Mouse (Mus musculus) mature B cell (primary cell): Measurements from ENCODE around the gene Cops9.

ENCODE experiments used
- in situ Hi-C: fragments of 300-500 bp; cut with MboI; formaldehyde crosslinking; loops from 2 replicates; pipeline ENCODE4 v1.14.3; 2019

Gene Cops9

DNA sequence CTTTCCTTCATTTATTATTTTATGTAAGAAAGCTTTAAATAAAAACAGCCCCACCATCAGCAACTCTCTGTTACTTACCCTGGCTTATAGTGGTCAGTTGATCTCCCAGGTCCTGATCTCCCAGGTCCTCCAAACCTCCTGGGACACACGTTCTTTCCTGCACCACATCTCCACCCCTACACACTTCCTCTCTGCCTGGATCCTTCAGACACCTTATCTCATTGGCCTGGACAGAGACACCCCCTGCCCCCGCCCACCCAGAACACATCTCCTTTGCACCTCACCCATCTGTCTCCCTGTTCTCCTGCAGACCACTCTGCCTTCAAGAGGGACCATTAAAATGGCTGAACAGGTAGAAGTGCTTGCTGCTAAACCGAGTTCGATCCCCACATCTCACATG, 5.2 kb upstream of the Cops9 start:
- in situ Hi-C loops: loop anchor here (10.0 to 25.0 kb wide), 2 partner anchors 172 to 1110 kb away; partner anchors contain the start of genes Asb1 and Ndufa10

DNA sequence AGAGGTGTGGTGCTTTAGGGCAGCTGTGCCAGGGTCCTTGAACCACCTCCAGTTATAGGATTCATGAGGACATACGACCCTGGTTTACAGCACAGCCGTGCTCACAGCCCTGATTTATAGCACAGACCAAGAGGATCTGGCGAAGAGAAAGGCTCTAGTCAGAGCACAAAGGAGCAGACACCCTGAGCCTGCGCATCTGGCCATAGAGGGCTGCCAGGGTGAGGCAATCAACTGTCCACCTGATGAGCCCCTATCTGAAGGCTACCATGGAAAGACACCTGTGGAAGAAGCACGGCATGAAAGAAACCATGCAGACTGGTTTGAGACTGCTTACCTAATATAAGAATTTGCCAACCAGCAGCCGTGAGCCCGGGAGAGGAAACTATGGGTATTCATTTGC, 4.8 kb upstream of the Cops9 start:
- in situ Hi-C loops: loop anchor here (10.0 to 25.0 kb wide), 2 partner anchors 172 to 1109 kb away; partner anchors contain the start of genes Asb1 and Ndufa10

DNA sequence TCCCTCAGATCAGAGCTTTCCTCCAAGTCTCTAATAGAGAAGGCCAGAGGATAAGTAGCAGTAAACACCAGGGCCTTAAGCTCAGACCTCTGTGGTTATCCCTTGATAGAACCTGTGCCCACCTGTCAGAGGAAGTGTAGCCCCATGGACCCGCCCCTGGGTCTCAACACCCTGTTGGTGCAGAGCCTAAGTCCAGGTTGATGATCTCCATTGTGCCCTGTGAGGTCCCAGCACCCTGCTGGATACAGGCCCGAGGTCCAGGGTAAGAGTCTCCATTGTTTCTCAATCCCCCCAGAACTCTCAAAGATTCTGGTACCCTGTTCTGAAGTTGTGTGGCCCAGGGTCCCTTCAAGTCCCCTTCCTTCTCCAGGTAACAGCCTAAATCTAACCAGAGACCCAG, 4.3 kb upstream of the Cops9 start:
- in situ Hi-C loops: loop anchor here (10.0 to 25.0 kb wide), 2 partner anchors 171 to 1109 kb away; partner anchors contain the start of genes Asb1 and Ndufa10

DNA sequence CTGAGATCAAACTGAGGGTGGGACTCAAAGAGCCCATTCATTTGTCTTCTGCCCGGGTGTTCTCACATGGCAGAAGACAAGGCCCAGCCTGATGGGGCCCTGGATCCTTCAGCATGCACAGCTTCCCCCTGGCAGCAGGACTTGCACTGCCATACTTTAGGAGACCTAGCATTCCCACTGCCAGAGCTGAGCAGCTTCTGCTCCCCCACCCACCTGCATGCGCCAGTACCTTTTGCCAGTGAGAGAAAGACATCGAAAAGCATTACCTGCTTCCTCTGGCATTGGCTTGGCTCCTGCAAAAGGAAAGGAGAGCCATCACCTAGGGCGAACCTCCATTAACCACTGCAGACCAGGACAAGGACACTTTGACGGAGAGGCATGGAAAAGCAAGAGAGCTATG, 3.1 kb upstream of the Cops9 start:
- in situ Hi-C loops: loop anchor here (10.0 to 25.0 kb wide), 2 partner anchors 170 to 1108 kb away; partner anchors contain the start of genes Asb1 and Ndufa10

DNA sequence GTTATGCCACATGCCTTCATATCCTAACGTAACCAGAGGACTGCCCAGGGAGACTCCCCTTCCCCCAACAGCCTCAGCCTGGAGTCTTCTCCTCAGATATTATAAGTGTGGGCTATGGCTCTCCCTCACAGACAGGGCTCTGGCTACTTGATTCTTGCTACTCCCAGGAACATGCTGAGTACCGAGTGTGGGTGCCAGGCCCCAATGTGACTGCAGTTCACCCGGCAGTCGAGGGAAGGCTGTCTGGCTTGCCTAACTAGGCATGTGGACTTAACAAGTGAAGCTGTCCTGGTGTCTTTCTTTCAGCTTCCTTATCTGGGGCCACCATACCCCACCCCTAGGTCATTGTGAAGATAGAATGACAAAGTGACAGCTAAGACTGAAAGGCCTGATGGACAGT, 1.9 kb upstream of the Cops9 start:
- in situ Hi-C loops: loop anchor here (10.0 to 25.0 kb wide), 2 partner anchors 169 to 1106 kb away; partner anchors contain the start of genes Asb1 and Ndufa10

DNA sequence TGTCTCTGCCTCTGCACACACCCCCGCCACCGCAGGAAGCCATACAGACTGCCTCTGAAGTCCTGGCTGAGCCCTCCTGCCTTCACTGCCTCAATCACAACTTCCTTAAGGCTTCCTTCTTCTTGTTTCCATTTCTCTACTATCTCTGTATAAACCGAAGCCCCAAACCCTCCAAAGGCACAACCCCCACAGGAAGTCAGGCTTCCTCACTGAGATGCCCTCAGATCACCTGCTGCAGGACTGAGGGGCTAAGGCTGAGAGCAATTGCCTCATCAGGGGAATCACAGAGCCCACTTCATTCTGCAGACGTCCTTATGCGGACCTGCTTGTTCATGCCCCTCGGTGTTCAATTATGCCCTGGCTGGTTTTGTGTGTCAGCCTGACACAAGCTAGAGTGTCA, 1.4 kb downstream of the Cops9 start:
- in situ Hi-C loops: loop anchor here (10.0 to 25.0 kb wide), 2 partner anchors 166 to 1103 kb away; partner anchors contain the start of genes Asb1 and Ndufa10

DNA sequence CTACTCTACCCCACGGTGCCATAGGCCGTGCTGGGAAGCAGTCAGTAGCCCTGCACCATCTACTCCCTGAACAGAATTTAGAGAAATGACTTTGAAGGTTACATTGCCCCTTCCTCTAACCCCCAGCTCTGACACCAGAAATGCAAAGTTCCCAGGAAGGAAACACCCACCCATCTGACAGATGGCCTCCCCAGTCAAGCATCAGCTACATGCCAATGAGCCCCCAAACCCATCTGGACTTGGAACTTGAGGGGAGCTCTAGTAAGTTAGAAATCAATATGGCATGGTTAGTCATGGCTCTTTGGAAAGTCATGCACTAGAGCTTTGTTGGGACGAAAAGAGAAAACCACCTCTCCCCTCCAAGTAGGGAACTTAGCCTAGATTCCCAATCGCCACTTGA, 3.0 kb downstream of the Cops9 start:
- in situ Hi-C loops: loop anchor here (25.0 kb wide), 1 partner anchor 1101 kb away; the partner anchor contains the start of gene Asb1

DNA sequence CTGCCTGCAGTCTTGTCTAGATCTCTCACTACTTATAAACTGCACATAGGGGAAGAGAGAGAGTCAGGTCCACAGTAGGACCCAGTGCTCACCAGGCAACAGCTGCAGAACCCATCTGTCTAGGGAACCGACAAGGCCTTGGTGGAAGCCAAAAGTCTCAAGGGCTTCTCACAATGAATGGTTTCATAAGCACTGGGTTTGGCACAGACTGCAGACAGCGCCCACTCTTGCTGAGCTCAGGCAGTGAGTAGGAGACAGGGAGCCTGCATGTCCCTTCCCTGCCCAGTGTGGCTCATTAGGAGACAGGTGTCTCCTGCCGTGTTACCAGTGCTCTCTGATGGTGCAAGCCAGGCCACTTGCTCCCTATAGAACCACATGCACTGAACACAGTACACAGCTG, 3.6 kb downstream of the Cops9 start:
- in situ Hi-C loops: loop anchor here (25.0 kb wide), 1 partner anchor 1101 kb away; the partner anchor contains the start of gene Asb1

DNA sequence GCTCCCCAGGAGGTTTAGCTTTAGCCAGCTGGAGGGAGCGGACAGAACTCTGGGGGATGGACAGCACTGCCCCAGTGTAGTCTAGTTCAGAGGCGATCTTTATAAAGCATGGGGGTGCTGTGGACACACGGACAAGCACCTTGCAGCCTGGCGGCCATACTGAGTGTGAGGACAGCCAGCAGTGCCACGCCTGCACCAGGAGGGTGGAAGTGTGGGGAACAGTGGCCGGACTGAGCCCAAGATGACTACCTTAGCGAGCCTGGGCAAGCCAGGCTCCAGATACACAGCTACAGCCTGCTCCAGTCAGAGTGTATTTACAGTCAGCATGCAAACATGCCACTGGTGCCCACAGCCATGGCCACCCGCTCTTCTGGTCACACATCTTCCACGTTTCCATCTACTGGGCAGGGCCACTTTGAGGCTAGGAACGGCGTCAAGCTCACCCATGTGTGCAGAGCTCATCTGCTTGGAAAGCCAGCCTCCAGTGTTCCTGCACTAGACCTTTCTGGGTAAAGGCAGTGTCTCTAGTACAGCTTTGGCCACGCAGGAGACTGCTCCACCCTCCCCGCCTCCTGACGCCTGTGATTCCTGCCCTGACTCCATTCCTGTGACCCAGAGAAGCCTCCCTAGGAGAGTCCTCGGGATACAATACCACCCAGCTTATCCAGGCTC, 4.1 kb downstream of the Cops9 start:
- in situ Hi-C loops: loop anchor here (25.0 kb wide), 1 partner anchor 1100 kb away; the partner anchor contains the start of gene Asb1

DNA sequence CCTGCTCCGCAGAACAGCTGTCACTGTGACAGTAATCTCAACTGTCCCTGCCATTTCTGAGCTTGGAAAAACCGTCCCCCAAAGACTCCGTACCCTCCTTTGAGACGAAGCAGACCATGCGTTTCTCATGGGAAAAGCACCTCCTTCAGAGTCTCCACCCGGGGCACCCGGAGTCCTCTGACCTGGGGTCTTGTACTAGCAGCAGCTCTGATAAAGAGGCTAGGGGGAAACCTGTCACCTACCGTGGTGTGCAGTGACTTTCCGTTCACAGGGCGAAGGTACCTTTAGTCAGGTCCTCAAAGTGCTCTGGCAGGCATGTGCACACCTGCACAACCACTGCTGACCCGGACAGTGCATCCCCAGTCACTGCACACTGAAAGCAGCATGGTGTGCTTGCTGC, 5.1 kb downstream of the Cops9 start:
- in situ Hi-C loops: loop anchor here (25.0 kb wide), 1 partner anchor 1099 kb away; the partner anchor contains the start of gene Asb1

DNA sequence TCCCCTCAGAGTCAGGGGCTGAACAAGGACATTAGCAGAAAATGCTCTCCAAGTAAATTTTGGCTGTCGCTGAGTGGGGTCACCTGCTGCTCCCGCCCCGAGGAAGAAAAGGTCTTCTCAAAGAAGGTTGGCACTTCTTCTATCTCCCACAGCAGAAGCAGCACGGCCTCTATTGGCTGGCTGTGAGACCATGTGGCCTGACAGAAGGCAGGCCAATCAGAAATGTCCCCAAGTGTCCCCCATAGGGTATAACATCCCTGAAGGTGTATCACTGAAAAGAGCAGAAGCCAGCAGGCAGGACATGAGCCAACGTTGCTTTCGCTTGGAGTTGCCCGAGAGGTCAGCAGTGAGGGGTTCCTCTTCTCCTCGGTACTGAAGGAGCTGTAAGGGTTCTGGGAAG, 5.8 kb downstream of the Cops9 start:
- in situ Hi-C loops: loop anchor here (25.0 kb wide), 1 partner anchor 1099 kb away; the partner anchor contains the start of gene Asb1

DNA sequence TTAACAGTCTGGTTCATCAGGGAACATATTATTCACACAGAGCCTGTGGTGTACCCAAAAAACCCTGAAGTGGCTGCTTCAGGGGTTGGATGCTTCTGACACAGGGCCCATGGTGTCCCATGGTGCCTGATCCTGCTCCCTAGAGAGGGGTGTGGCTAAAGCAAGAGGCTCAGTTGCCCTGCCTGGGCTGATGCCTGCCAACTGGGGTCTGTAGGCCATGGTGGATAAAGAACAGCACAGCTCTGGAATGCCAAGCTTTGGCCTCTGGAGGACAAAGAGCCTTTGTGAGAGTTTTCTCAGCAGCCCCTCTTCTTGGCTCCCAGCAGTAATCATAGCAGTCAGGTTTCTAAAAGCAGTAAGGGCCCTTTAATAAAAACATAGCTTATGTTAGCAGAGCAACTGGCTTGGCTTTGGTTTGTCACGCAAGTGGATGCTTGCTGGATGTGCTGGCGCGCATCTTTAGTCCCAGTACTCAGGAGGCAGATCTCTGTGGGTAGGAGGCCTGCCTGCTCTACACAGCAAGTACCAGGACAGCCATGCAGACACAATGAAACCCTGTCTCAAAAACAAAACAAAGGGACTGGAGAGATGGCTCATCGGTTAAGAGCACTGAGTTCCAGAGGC, 6.7 kb downstream of the Cops9 start:
- in situ Hi-C loops: loop anchor here (25.0 kb wide), 1 partner anchor 1098 kb away; the partner anchor contains the start of gene Asb1

DNA sequence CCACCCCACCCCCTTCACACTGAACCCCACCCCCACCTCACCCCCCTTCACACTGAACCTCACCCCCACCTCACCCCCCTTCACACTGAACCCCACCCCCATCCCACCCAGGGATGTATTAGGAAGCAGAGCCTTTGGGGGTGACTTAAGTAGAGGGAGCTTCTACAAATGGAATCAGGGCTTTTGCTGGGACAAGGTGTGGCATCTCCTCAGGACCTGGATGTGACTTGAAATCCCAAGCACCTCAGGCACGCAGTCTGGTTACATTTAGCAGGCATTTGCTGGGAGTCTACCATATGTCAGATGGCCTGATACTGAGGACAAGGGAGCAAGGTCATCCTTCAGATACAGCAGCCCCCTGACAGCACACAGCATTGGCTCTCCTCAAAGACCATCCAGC, 7.2 kb downstream of the Cops9 start:
- in situ Hi-C loops: loop anchor here (25.0 kb wide), 1 partner anchor 1097 kb away; the partner anchor contains the start of gene Asb1

DNA sequence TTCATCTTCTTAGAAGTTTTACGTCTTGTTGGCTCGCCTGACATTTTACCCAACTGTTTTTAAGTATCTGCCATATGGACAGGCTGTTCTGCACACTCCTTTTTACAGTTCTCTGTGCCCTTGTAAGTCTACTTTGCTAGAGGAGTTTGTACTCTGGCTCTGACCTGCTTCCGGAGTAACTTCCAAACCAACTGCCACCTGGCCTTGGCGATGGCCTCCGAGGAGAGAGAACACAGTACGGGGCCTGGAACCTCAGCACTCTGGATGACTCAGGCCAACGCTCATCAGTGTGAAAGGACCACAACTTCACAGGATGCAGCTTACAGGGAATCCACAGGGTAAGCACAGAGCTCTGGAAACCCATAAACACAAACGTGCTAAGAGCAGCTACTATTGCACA, 8.1 kb downstream of the Cops9 start:
- in situ Hi-C loops: loop anchor here (25.0 kb wide), 1 partner anchor 1096 kb away; the partner anchor contains the start of gene Asb1

DNA sequence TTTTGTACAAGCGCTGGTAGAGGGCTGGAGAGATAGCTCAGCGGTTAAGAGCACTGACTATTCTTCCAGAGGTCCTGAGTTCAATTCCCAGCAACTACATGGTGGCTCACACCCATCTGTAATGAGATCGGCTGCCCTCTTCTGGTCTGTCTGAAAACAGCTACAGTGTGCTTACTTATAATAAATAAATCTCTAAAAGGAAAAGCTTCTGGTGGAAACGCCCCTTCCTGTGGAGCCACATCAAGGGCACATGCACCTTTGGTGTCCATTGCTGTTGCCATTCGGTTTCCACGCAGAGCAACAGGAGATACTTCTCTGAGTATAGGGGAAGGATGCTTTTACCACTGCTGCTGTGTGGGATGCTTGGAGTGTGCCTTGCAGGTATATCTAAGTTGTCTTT, 8.8 kb downstream of the Cops9 start:
- in situ Hi-C loops: loop anchor here (25.0 kb wide), 1 partner anchor 1096 kb away; the partner anchor contains the start of gene Asb1

DNA sequence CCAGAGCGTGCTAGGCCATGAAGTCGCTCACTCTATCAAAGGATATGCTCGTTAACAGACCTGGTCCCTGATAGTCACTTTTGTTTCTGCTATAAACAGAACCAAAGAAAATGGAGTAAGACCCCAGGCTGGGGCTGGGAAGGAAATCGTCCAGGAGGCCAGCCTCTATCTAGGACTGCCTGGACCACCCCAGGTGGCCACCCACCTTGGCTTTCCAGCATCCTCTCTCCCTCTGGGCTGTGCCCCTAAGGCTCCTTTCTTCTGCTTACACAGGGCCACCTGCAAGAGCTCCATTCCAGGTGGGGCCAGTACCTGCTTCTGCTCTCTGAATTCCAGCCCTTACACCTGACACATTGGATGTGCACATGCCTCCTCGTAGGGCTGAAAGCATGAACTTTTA, 9.6 kb downstream of the Cops9 start:
- in situ Hi-C loops: loop anchor here (25.0 kb wide), 1 partner anchor 1095 kb away; the partner anchor contains the start of gene Asb1

DNA sequence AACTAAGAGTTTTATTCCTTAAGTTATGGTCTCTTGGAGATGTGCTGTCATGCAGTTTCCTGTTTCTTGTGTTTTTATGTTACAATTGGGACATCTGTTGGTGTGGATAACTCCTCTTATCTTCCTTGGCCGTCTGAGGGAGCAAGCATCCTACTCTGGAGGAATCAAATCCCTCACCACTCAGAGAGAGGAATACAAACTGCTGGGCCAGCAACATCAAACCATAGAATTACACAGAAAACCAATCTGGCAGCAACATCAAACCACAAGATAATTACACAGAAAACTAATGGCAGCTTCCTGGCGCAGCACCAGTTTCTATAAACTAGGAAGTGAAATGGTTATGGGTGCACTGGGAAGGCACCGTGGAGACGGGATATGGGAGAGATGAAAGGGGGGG, 13.6 kb downstream of the Cops9 start:
- in situ Hi-C loops: loop anchor here (25.0 kb wide), 1 partner anchor 1091 kb away; the partner anchor contains the start of gene Asb1

DNA sequence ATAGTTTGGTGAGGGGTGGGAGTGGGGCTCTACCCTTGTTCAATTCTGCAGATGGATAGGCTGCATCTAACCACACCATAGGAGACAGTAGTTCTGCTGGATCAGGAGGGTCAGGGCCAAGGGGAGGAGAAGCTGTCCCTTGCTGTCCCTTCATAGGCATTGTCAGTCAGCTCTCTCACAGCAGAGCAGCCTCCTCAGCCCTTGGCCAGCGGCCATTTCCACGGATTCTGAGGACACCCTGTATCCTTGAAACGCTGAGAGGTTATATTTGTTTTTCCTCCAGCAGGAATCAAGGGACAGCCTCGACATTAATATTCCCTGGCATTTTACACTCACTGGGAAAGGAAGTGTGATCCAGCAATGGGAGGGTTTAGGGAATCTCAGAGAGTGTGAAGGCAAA, 23.4 kb downstream of the Cops9 start:
- in situ Hi-C loops: loop anchor here (25.0 kb wide), 1 partner anchor 706 kb away; no protein-coding TSS in a partner anchor

DNA sequence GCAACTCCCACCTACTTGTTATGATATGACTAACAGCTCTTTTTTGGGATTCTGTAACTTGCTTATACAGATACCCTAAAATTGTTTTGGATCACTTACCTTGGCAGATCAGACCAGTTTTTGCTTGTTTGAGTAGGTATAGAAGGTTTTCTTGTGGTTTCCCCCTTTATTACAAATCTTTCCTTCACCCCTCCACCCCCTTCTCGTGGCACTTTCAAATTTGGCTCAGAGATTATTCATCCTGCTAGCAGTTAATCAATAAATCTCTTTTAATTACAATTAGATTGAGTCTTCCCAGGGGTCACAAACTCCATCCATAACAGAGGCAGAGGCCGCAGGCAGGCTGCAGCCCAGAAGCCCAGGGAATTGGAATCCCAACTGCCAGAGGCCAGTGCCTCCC, 24.3 kb downstream of the Cops9 start, which contains the start of gene Olfr12:
Gene Olfr12 (plus strand): TSS at position 301 of the 400 bp plus-strand sequence.
- in situ Hi-C loops: loop anchor here (25.0 kb wide), 1 partner anchor 705 kb away; no protein-coding TSS in a partner anchor

DNA sequence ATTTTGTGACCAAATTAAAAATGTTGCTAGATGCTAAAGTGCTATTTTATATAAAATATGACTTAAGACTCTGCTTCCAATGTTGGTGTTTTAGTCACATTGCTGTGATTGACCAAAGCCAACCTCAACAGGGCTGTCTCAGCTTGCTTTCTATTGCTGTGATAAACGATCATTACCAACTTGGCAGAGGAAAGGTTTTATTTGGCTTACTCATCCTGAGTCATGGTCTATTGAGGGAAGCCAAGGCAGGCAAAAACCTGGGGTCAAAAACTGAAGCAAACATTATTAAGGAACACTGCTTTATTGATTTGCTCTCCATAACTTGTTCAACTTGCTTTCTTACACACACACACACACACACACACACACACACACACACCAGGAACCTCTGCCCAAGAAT, 25.7 kb downstream of the Cops9 start:
- in situ Hi-C loops: loop anchor here (25.0 kb wide), 1 partner anchor 704 kb away; no protein-coding TSS in a partner anchor

DNA sequence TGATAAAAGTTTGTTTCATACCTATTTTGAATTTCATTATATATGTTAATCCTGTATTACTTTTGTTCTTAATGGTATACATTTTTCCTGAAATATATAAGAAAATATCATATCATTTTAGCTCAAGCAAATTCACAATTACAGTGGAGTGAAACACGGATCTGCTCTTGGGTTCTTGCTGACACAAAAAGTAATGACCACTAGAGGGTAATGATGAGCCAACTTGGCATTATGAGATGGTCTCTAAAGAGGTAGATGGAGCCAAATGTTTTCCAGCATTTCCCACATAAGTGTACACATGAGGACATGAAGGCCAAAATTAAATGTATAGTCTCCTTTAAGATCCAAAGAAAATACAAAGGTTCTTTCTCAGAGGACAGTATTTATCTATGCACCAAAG, 27.3 kb downstream of the Cops9 start:
- in situ Hi-C loops: loop anchor here (25.0 kb wide), 1 partner anchor 702 kb away; no protein-coding TSS in a partner anchor

DNA sequence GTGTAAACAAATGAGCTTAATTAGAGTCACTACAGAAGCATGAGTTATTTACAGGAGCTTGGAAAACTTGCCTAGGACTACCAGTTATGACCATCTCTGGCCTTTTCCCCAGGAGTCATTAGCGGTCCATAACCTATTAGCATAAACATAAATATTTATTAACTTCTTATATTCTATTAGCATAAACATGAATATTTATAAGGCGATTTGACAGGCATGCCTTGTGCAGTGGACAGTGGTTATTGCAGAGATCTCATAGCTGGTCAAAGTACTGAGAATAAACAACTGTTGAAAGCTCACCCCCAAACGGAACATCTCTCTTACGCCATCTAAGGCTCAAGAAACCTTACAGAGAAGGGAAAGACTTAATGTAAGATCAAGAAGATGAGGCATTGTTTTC, 28.6 kb downstream of the Cops9 start:
- in situ Hi-C loops: loop anchor here (25.0 kb wide), 1 partner anchor 701 kb away; no protein-coding TSS in a partner anchor
